Mouse (Mus musculus) T-helper 17 cell (primary cell): ENCODE data around the gene Pheta2.

ENCODE experiments used
- in situ Hi-C, 2 experiments: fragments of 300-600 bp; cut with MboI, MseI; formaldehyde crosslinking; loops; 1 replicate in 1 of 2; 2 replicates in 1 of 2; pipeline ENCODE4 v1.15.1; 2025; ENCODE audit warnings: high pct_unique_total_duplicates in 2 of 2

The Pheta2 gene

DNA sequence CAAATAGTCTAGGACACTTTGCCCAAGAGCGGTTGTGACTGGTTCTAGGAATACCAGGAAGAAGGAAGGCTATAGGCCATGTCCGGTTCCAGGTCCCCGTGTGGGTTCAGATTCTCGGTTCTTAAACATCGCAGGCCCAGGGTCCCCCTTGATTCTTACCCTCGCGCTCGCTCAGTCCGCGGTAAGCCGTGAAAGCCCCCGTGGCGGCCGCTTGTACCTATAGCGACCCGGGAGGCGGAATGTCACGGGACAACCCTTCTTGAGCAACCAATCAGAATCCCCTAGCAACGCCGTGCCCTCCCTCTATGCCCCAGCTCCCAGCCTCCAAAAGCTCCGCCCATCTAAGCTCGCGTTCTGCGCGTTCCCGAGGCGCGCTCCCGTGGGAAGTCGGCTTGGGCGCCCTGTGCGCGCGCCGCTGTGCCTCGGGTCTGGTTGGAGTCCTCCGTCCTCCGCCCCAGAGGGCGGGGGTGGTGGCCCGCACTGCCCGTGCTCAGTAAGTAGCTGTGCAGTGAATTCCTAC, at the start of gene Pheta2, which contains the start of the genes Naga and Smdt1:
Gene Pheta2 (plus strand): TSS at position 350 of the 520 bp plus-strand sequence.
Gene Naga (minus strand): TSS at position 333 of the 520 bp plus-strand sequence.
Gene Smdt1 (plus strand): TSS at position 367 of the 520 bp plus-strand sequence.
- in situ Hi-C loops, result loop anchor here in 1 of 2 experiments (25.0 kb wide), 1 partner anchor 801 kb away; no protein-coding TSS in a partner anchor

DNA sequence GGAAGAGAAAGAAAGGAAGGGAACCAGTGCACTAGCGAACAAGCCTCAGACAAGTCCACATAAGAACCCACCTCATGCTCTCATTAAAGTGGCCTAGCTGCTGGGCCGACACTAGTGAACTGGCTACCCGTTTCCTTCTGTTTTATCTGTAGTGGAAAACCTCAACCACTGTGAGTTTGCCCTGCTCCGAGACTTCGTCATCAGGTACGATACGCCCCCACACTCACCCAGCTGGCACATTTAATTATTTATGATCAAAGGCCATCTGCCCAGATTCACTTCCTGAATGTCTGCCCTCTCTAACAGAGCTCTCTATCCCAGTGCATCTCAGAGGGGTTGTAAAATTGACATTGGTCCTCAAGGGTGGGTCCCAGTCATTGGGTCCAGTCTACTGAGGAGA, 48.5 kb upstream of the Pheta2 start:
- in situ Hi-C loops, result no loop called here

DNA sequence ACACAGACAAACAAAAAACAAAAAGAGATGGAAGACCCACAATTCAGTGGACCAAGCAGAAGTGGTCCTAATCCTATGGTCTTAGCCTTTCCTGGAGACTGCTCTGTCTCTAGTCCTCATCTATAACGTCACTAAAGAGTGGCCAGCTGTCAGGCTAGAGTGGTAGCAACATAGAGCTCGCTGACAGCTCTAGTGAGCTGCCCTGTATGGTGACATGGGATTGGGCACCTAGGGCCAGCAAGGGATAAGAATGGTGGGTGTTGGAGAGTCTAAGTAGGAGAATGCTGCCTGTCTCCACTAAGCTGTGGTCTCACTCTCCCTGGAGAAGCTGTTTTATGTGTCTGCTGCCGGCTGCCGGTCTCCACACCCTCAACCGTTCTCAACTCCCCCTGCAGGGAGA, 45.9 kb upstream of the Pheta2 start:
- in situ Hi-C loops, result no loop called here

DNA sequence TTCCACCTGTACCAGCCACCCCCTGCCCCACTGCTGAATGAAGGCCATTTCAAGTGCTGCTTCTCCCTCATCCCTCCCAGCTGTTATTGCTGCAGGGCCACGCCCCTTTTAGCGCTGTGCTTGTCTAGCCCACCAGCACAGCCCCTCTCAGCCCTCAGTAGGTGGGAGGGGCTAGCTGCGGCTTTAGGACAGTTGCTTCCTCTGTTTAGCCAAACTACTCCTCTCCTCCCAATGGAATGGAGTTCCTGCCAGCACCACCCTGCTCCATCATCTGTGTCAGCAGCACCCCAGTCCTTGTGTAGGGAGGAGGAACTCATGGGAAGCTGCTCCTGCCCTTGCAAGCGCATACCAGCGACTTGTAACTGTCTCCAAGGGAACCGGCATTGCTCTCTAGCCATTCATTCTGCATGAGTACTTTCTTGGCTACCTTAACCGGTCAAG, 45.5 kb upstream of the Pheta2 start:
- in situ Hi-C loops, result no loop called here

DNA sequence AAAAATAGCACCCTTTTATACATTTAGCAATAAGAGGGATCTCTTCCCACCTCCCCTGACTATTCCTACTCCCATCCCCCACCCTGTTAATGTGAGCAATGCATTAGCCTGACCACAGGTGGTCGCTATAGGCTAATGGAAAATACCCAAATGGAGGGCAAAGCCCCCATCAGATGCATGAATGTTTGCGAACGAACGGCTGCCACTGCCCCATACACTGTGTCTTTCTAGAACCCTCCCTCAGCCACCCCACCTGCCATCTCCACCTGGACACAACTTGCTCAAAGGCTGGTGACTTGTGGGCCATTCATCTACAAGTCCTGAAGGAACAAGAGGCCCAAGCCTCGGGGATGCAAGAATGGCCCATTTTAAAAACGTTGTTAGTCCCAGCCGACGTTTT, 44.7 kb upstream of the Pheta2 start:
- in situ Hi-C loops, result no loop called here

DNA sequence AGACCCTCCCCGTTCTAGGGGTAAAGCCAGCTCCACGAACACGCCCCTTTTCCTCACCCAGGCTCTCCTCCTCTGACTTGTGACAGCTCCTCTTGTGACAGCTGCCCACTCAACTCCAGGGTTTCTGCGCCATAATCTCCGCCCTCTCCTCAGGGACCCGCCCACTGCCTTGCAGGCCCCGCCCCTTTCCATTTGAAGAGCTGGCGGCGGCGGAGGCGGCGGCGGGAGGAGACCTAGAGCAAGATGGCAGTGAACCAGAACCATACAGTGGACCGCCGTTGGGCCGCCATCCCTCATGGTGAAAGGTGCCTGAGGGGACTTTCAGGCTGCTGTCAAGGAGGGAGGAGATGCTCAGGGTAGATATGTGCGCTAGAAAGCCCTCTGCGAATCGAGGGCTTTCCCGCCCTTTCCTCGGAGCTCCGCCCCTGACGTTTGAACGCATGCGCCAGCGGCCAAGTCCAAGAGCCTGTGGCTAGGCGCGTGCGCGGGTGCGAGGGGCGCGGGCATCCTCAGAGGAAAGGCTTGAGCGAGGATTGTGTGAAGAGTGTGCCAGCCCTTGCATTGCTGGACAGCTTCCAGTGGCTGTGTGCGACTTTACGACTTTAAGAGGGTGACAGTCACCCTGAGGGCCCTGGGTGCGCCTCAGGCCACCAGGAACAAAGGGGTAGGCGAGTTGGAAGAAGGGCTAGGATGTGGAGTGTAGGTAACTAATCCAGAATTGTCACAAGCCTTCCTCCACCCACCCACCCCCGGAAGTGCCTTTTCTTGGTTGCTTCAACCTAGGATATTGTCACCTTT, 39.8 kb upstream of the Pheta2 start, which contains the start of gene Wbp2nl:
Gene Wbp2nl (plus strand): TSS at position 191 of the 798 bp plus-strand sequence.
- in situ Hi-C loops, result no loop called here

DNA sequence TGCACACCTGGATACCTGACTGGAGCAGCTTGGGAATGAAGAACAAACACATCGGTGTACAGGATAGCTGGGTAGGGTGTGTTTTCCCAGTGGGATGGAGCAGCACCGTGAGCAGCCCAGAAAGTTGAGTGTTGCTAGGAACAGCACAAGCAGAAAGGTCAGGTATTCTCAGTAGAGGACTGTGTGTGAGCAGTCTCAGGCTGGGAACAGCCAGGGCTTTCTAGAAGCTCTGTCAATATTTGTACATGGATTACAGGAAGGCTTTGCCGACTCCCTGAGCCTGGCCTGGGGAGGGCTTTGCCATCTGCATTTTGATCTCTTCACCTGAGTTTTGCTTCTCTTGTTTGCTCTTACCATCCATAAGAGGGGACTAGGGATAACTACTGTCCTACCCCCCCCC, 31.6 kb upstream of the Pheta2 start:
- in situ Hi-C loops, result no loop called here

DNA sequence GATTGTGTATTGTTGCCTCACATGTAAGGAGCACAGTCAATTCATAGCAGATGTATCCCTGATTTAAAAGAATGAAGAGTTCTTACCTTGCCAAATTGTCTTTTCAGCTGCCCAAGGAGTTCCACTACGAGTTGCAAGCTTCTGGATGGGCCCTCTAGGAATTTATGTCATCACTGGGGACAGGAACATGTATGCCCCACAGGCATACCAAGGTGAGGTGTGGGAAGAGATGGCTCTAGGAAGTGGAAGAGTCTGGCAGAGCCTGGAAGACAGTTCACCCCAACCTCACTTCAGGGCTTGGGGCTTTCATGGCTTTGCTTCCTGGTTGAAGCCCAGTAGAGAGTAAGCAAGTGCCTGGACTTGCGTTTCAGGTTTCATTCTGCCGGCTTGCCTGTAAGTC, 30.3 kb upstream of the Pheta2 start:
- in situ Hi-C loops, result no loop called here

DNA sequence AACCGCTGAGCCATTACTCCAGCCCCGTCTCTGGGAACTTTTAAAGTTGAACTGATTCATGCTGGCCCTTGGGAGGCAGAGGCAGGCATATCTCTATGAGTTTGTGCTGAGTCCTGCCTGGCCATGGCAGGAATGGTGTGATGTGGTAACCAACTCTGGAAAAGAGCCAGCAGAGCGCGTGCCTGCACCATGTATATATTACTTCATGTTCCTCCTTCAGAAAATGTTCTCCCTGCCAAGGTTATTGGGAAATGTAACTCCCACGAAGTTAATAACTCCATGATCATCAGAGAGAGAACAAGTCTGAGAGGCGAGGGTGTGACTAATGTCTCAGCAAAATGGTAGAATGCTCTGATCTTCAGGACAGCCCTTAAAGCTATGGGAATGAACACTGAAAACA, 20.9 kb upstream of the Pheta2 start:
- in situ Hi-C loops, result no loop called here

DNA sequence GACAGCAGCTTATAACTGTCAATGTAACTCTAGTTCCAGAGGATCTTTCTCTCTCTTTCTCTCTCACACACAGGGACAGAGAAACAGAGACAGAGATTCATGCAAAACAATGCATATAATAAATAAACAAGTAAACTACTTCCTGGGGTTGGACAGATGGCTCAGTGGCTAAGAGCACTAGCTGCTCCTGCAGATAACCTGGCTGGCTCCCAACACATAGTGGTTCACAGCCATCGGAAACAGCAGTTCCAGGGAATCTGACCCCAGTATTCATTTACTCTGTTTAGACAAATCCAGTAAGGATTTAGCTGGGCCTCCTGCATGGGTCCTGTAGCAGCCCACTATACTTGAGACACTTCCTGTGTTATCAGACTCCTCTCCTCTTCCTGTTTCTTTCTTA, 19.1 kb upstream of the Pheta2 start:
- in situ Hi-C loops, result loop anchor here in 1 of 2 experiments (5.0 kb wide), 1 partner anchor 47 kb away; the partner anchor contains the start of gene Sept3

DNA sequence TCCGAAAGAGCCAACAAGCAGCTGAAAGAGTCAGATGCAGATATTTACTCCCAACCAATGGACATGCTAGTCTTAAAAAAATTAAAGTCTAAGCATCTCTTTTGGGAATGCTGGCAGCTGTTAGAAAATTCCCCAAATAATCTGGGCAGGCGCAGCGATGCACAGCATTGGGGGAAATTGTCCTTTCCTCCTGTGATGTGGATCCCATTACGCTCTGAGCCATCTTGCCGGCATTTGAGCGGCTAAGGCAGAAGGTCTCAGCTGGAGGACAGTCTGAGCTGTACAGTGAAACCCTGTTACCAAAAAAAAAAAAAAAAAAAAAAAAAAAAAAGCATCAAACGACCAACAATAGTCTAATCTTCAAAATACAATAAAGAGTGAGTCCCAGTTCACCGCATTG, 16.5 kb upstream of the Pheta2 start:
- in situ Hi-C loops, result loop anchor here in 1 of 2 experiments (5.0 kb wide), 1 partner anchor 50 kb away; the partner anchor contains the start of gene Sept3

DNA sequence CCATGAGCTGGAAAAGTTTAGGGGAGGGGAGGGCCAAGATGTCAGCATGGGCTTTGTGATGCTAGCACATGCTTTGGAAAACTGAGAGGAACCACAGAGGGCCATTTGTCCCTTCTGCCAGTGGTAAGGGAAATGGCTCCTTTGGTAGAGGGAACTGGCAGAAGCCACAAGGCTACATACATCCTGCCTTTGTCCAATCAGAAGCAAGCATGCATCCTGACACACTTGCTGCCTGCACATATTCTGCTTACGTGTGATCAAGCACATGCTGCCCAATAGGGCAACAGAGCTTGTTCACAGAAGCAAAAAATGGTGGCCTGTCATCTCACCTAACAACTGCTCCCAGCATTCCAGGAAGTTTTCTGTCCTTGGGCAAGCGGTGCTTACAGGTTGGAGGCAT, 13.4 kb upstream of the Pheta2 start:
- in situ Hi-C loops, result loop anchor here in 1 of 2 experiments (25.0 kb wide), 1 partner anchor 788 kb away; no protein-coding TSS in a partner anchor

DNA sequence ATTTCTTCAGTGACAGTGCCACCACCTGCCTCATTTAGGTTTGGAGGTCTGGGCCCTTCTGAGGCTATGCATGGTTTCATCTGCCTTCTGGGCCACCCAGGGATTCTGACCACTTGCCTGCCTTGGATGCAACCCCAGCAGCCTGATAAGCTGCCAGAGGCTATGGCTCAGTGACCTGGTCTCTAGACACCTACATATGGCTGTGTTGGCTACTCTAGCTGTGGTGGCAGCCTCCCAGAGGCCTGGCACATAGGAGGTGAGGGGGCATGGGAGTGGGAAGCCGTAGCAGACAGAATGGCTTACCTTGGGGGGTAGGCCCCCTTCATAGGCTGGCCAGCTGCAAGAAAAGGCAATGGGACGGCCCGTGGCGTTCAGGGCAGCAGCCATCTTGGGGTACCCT, 3.5 kb upstream of the Pheta2 start:
- in situ Hi-C loops, result loop anchor here in 1 of 2 experiments (25.0 kb wide), 1 partner anchor 798 kb away; no protein-coding TSS in a partner anchor

DNA sequence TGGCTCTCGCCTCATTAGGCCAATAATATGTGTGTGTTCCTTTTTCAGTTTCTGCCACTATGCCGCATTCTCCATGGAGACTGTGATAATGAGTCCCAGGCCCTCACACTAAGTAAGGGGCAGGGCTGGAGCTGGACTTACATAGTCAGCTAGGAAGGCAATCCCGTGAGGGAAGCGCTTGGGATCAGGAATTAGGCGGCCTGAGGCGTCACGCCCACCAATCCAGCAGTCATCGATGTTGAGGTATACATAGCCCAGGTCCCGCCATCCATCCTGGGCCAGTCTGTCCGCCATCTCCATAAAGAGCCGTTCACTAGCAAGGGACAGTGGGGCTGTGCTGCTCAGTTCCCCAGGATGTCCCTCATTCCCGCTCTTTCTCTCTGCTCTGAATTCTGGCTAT, 2.1 kb upstream of the Pheta2 start:
- in situ Hi-C loops, result loop anchor here in 1 of 2 experiments (25.0 kb wide), 1 partner anchor 799 kb away; no protein-coding TSS in a partner anchor

DNA sequence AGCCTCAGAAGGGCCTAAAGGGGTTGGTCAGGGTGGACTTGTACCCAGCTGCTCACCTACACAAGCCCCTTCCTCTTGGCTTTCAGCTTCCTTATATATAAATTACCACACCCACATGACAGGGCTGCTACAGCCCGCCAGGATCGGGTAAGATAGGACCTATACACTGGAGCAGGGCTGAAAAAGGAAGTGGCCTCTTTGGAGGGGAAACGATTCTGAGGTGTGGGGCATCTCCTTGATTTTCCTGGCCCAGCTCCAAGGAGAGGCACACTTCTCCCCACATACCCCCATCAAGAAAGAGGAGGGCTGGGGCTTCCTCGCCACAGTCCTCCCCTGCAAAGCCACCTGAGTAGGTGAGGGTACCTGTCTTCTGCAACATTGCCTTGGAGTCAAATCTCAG, 867 bp upstream of the Pheta2 start:
- in situ Hi-C loops, result loop anchor here in 1 of 2 experiments (25.0 kb wide), 1 partner anchor 801 kb away; no protein-coding TSS in a partner anchor

DNA sequence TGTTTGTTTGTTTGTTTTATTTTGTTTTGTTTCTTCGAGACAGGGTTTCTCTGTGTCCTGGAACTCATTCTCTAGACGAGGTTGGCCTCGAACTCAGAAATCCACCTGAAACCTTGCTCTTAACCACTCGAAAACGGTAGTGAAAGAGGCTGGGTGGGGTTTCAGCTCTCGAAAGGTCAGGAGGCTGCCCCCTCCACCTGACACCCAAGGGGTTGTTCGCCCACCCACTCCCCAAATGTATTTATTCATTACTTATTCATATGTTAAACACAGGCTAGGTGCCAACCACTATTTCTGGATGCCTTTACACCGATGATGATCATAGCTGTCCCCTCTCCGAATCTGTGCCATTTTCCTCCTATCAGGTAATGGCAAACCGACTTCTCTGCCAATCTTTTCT, 408 bp downstream of the Pheta2 start:
- in situ Hi-C loops, result loop anchor here in 1 of 2 experiments (25.0 kb wide), 1 partner anchor 802 kb away; no protein-coding TSS in a partner anchor

DNA sequence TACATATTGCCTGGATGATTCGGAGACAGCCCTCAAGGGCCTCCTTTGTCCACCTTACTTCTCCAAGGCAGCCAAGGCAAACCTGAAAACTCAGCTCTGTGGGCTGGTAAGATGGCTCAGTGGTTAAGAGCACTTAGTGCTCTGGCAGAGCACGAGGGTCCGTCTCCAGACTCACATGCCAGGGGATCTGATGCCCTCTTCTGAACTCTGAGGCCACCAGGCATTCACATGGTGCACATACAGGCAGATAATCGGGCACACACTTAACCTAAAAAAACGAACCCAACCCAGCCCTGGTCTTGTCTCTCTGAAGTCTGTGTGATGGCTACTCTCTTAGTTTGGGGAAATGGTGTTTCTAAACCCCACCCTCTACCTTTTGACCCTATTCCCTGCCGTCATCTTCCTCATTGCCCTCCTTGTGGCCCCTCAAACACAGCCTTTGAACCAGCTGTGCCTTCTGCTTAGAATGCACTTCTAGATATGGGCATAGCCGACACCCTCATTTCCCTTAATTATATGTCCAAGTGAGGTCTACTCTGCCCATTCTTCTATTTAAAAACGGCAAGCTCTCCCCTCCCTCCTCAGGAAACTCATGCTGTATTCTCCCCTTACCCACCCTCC, 1.0 kb downstream of the Pheta2 start:
- in situ Hi-C loops, result loop anchor here (10.0 to 25.0 kb wide), 4 partner anchors 195 to 1255 kb away; partner anchors contain the start of genes Srebf2 (in 1 of the 2) and Ttll12 (in 1 of the 2)

DNA sequence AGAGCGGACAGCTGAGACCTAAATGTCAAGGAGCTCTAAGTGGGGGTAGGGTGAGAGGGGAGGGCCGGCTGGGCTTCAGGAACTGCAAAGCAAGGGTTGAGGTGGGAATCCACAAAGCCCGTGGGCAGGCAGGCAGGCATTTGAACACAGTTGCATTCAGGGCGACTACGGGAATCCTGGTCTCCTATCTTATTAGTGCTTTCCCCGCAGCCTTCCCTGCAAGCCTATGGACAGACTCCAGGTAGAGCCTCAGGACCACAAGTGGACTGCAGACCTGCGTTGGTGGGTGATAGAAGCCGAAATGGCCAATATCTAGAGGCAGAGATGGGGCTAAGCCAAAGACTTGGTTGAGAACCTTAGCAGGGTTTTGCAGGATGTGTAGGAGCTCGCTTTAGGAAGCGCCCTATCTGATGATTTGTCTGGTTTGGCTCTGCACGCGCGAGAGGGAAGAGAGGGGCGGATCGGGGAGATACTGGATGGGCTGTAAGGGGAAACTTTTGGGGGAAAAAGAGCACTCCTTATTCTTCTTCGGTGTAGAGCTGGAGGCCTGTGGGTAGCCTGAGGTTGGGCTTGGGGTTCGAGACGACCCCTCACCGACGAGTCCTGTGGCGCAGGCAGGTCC, 1.8 kb downstream of the Pheta2 start:
- in situ Hi-C loops, result loop anchor here (10.0 to 25.0 kb wide), 4 partner anchors 196 to 1254 kb away; partner anchors contain the start of genes Srebf2 (in 1 of the 2) and Ttll12 (in 1 of the 2)

DNA sequence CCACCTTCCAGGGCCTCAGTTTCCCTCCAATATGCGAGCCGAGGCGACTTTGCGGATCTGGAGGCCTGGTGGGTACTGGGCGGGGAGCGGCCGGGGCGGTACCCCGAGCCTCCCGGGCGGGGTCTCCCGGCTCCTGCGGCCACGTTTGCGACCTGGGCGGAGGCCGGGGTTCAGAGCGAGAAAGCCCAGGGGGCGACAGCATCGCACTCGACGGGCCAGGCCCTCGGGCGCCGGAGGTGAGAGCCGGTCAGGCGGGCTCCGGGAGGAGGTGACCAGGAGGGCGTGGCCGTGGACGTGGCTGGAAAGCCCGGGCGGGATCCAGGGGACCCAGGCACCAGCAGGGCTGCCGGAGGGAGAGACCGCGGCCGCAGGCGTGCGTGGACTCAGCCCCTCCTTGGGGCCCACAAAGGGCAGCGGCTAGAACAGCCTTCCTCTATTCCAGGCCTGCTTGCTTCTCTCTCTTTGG, 2.3 kb downstream of the Pheta2 start:
- in situ Hi-C loops, result loop anchor here (10.0 to 25.0 kb wide), 4 partner anchors 196 to 1254 kb away; partner anchors contain the start of genes Srebf2 (in 1 of the 2) and Ttll12 (in 1 of the 2)

DNA sequence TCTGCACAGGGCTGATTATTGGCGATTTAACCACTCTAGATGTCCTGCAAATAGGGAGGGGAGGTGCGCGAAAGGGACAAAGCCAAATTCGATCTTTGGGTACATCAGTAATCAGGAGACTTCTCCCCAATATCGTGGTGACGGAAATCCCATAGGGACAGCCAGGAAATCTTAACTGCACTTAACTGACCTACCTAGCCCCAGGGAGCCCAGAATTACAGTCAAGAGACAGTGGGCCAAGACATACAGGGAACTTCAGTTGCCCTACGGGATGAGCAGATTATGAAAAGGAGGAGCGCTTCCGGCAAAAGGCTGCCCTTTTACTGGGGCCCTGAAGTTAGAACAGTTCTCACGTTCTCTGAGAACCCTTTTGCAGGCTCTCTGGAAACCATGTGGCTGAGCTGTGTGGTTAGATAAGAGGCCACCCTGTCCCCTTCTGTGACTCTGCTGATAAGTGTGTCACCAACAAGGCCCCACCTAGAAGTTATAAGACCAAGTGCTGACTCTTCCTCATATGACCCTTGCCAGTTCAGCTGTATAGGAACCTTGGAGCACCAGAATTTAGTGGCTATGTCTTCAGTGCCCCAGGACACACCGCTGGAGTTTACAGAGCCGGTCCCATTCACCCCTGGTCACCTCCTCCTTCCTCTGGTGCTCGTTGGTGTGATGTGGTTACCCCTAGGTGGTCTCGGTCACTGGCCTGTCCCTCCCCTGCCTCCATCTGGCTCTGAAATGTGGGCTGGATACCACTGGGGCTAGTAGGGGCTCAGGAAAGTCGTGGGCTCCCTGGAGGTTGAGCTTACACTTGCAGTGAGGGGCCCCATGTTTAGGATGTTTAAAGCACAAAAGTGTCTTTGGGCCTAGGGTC, 3.2 kb downstream of the Pheta2 start:
- in situ Hi-C loops, result loop anchor here (10.0 to 25.0 kb wide), 4 partner anchors 197 to 1253 kb away; partner anchors contain the start of genes Srebf2 (in 1 of the 2) and Ttll12 (in 1 of the 2)
